Mouse (Mus musculus) embryonic facial prominence, embryonic 15.5 days (tissue): ENCODE data around the gene Palmd. TPM values are rescaled to one million over a fixed set of nuclear protein-coding genes. Genes with fewer than 3 reads are reported as not detected.

Experiments
- ATAC-seq: fragments of 200-750 bp; cut with Nextera tagmentation; 2 replicates; pipeline ENCODE4 v1.8.0; 2017; ENCODE audit warnings: low read depth, moderate TSS enrichment; ENCODE audit not compliant: insufficient number of reproducible peaks, low FRiP score, low TSS enrichment
- H3K27ac ChIP-seq: fragments of 300-500 bp; sonication (generic); replicated peaks from 2 replicates; pipeline ENCODE4 v1.5.1; 2015; ENCODE audit warnings: mild to moderate bottlenecking, inconsistent platforms
- H3K27me3 ChIP-seq: fragments of 300-500 bp; sonication (generic); 2 replicates; pipeline ENCODE4 v1.6.1; 2015; ENCODE audit warnings: inconsistent platforms
- H3K36me3 ChIP-seq: fragments of 300-500 bp; sonication (generic); 2 replicates; pipeline ENCODE4 v1.6.1; 2015; ENCODE audit warnings: mild to moderate bottlenecking, inconsistent platforms
- H3K4me1 ChIP-seq: fragments of 300-500 bp; sonication (generic); 2 replicates; pipeline ENCODE4 v1.6.1; 2015; ENCODE audit warnings: inconsistent platforms
- H3K4me2 ChIP-seq: fragments of 300-500 bp; sonication (generic); replicated peaks from 2 replicates; pipeline ENCODE4 v1.6.1; 2015; ENCODE audit warnings: mild to moderate bottlenecking, inconsistent platforms
- H3K4me3 ChIP-seq: fragments of 300-500 bp; sonication (generic); replicated peaks from 2 replicates; pipeline ENCODE4 v1.5.1; 2015; ENCODE audit warnings: mild to moderate bottlenecking, inconsistent platforms
- H3K9ac ChIP-seq: fragments of 300-500 bp; sonication (generic); 2 replicates; pipeline ENCODE4 v1.6.1; 2015; ENCODE audit warnings: inconsistent platforms
- H3K9me3 ChIP-seq: fragments of 300-500 bp; sonication (generic); replicated peaks from 2 replicates; pipeline ENCODE4 v1.6.1; 2016; ENCODE audit warnings: inconsistent platforms
- WGBS: fragments of 180-500 bp; shearing (Covaris S2); methylation state at CpG from one replicate; pipeline ENCODE4 v1.1.7; 2015; 5-methylcytosine and 5-hydroxymethylcytosine counted together
- polyA plus RNA-seq: library from polyadenylated mRNA; unstranded; fragments of >200 nt; fragmentation: Nextera tagmentation; extraction: Ambion mirVana; gene quantifications from 2 replicates; pipeline ENCODE4 v1.2.1, GENCODE M21; 2015

Palmd gene
- polyA plus RNA-seq: 22.3 and 26.3 TPM in 2 replicates

DNA sequence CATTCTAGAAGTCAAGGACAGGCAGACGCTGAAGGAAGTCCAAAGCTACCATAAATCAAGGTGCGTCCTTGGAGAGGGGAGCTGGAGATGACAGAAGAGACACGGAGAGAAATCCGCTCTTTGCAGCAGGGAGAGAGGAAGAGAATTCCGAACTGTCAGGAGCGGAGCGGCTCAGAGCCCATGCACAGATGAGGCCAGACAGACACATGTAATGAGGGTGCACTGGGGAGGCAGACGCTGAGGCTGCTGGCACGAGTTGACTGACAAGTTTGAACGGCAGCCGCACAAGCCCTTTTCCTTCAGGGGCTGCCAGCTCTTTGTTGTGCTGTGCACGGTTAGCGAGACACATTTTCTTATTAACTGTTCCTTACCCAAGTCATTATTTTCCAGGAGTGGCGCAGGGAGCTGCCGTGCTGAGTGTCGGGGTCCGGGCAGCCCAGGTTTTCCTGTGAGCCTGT, at the start of gene Palmd:
TSS of gene Palmd (minus strand) at position 448 of the 458 bp plus-strand sequence.
- ATAC-seq: peak; percentile 76; the same call in 1 of the 2 replicates
- Histone ChIP-seq H3K4me3 (peak within 1 kb of the TSS; percentile 44), H3K27me3 (no peaks in the 10 kb centered on the region), H3K9ac (peak within 1 kb of the TSS; percentile 37), H3K4me2 (peak within 1 kb of the TSS; percentile 56), H3K36me3 (no peaks in the 10 kb centered on the region), H3K4me1 (peaks cover 8% of the 10 kb centered on the region; the same call in 1 of the 2 replicates), H3K27ac (peak within 1 kb of the TSS; percentile 68), H3K9me3 (no peaks in the 10 kb centered on the region)
- WGBS: 1% methylated on average over 17 of the region's 17 CpGs

GRCm38 (mm10) chr3:117010182-117010581, 41.4 kb upstream of the Palmd start:
- 72% methylated on average over 6 of the region's 6 CpGs for WGBS
- Histone ChIP-seq H3K27ac (no peak overlapping the region), H3K4me3 (no peak overlapping the region), H3K9me3 (no peaks in the 10 kb centered on the region), H3K4me1 (no peaks in the 10 kb centered on the region), H3K27me3 (no peaks in the 10 kb centered on the region), H3K36me3 (no peaks in the 10 kb centered on the region), H3K4me2 (no peak overlapping the region), H3K9ac (no peak overlapping the region)
- ATAC-seq: no peak

DNA sequence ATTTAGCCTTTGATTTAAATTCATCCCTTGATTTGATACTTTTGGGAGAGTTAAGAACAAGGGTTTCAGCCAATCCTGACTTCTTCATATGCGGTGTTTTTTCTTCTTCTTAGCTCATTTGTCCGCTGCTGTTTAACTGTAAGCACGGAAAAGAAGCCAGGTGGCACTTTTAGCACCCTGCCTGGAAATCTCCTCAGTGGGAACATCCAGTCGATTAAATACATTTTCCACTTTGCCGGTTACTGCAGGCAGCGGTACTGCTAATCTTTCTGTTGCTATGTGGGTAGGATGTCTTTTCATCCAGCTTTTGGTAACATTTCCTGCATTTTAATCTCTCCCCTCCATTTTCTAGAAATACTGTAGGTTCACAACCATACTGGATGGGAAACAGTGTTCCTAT, 38.6 kb upstream of the Palmd start:
- Histone ChIP-seq H3K27me3 (no peaks in the 10 kb centered on the region), H3K27ac (no peak overlapping the region), H3K9me3 (no peaks in the 10 kb centered on the region), H3K4me1 (no peaks in the 10 kb centered on the region), H3K36me3 (no peaks in the 10 kb centered on the region), H3K4me2 (no peak overlapping the region), H3K9ac (no peak overlapping the region), H3K4me3 (no peak overlapping the region)
- no peak for ATAC-seq
- 78% methylated on average over 6 of the region's 6 CpGs for whole genome bisulfite sequencing

DNA sequence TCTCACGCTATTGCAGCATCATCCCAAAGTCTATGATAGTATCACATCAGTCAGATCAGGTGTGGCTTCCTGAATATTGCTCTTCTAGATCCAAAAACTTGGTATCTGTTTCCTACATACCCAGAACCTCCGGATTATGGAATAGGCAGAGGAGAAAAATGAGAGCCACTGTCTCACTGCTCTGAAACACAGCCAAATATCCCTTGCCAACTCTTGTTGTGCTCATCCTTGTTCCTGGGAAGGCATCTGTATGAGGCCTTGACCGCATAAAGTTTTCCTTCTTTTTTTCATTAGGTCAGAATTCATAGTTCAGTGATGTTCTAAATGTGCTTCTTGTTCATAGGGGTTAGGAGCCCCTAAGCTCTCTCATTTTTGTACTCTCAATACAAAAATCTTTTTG, 37.8 kb upstream of the Palmd start:
- H3K4me2 ChIP-seq: no peak overlapping the region

DNA sequence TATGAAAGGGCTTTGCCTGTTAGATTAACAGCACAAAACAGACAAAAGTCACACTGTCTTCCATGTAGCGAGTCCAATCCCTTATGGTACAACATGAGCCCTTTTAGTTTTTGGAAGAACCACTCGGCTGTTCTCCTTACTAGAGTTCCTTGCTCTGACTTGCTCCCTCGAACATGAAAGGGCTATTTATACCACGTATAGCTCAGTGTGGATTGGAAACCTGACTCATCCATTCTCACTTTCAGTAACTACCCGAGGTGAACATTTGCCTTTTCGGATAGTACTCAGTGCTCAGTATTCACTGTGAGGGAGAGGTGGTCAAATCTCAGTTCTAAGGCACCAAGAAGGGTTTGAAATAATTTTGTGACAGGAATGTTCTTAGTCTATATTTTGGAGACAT, 34.6 kb upstream of the Palmd start:
- Histone ChIP-seq H3K4me2 (no peak overlapping the region), H3K9ac (no peak overlapping the region), H3K27me3 (no peaks in the 10 kb centered on the region), H3K27ac (no peak overlapping the region), H3K36me3 (no peaks in the 10 kb centered on the region), H3K4me3 (no peak overlapping the region), H3K4me1 (no peaks in the 10 kb centered on the region), H3K9me3 (no peaks in the 10 kb centered on the region)
- ATAC-seq: no peak
- 60% methylated on average over 6 of the region's 6 CpGs for WGBS

More for the DNA sequence above, 37.8 kb upstream of the Palmd start:
- no peaks in the 10 kb centered on the region for H3K4me1 ChIP-seq
- no peak overlapping the region for H3K9ac ChIP-seq
- whole genome bisulfite sequencing: 80% methylated on average over 3 of the region's 3 CpGs
- no peaks in the 10 kb centered on the region for H3K9me3 ChIP-seq
- no peak overlapping the region for H3K4me3 ChIP-seq
- ATAC-seq: no peak
- H3K36me3 ChIP-seq: no peaks in the 10 kb centered on the region
- no peak overlapping the region for H3K27ac ChIP-seq
- H3K27me3 ChIP-seq: no peaks in the 10 kb centered on the region

DNA sequence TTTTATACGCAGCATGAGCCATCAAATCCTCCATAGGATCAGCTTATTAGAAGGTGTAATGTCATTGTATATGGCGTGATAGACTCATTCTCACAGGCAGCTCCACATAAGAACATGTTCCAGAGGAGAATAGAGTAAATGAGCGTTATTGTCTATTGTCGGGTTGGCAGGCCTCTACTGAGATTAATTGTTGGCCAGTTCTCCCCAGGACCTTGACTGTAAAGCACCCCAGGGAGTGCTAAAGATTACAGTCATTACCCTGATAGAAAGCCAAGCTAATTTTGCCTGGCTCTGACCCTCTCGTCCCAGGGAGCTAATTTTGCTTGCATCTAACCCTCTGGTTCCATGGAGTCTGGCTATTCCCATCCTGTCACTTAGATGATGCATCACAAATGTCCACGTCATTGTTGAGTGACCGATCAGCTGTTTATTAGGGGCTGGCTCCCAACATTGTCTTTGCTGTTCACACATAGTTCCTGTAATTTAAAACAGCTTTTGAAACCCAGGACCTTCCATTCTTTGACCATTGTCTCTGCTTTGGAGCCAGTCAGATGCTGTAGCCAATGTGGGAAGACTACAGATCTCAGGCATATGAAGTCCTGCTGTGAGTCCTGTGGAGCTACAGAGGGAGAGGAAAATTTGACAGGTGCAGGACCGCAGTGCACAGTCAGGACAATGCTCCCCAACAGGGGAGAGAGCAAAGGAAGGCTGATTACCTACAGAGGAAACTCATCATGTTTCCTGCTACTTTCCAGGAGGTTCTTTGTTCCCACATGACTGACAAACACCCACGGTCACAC, 33.1 kb upstream of the Palmd start:
- WGBS: 60% methylated on average over 9 of the region's 9 CpGs
- ATAC-seq: no peak

DNA sequence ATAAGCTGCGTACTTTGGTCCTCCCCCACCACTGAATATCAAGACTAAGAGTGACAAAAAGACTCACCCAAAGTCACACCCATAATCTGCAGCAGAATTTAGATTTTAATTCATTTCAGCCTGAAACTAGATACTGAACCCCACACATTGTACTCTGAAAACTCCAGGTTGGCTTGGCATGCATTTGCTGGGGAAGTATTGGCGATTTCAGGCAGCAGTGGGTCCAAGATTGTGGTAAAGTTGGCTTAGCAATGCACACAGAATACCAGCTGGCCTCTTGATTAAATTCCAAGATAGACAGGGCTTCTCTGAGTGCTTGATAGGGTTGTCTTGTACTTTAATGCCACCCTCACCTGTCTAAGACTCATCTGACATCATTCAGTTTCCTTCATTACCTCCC, 24.2 kb upstream of the Palmd start:
- Histone ChIP-seq H3K4me1 (no peaks in the 10 kb centered on the region), H3K27ac (no peak overlapping the region), H3K9me3 (no peaks in the 10 kb centered on the region), H3K4me2 (no peak overlapping the region), H3K4me3 (no peak overlapping the region), H3K36me3 (no peaks in the 10 kb centered on the region), H3K27me3 (no peaks in the 10 kb centered on the region), H3K9ac (no peak overlapping the region)
- 68% methylated on average over 2 of the region's 2 CpGs for WGBS
- ATAC-seq: no peak

More for the DNA sequence above, 33.1 kb upstream of the Palmd start:
- H3K9me3 ChIP-seq: no peaks in the 10 kb centered on the region
- no peak overlapping the region for H3K9ac ChIP-seq
- H3K4me1 ChIP-seq: no peaks in the 10 kb centered on the region
- no peaks in the 10 kb centered on the region for H3K36me3 ChIP-seq
- no peak overlapping the region for H3K4me3 ChIP-seq
- H3K27ac ChIP-seq: no peak overlapping the region
- H3K4me2 ChIP-seq: no peak overlapping the region
- H3K27me3 ChIP-seq: no peaks in the 10 kb centered on the region

DNA sequence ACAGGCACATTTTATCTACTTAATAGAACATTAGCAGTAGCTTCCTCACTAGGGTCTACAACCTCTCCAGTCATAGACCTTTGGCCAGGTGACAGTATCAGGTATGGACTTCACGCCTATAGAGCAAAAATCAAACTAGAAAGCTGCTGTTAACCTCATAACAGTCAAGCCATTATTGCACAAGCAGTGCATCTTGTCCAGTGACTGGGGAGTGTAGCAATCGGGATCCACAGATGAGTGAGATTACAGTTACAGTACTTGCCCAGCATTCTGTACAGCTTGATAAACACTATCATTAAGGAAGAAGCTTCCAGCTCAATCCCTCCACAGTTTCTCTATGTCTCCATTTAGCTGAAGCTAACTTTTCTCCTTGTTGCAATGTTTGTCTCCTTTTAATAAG, 22.4 kb upstream of the Palmd start:
- ATAC-seq: no peak
- Histone ChIP-seq H3K27me3 (no peaks in the 10 kb centered on the region), H3K9me3 (no peaks in the 10 kb centered on the region), H3K9ac (no peak overlapping the region), H3K4me1 (no peaks in the 10 kb centered on the region), H3K27ac (no peak overlapping the region), H3K4me3 (no peak overlapping the region), H3K36me3 (no peaks in the 10 kb centered on the region), H3K4me2 (no peak overlapping the region)
- whole genome bisulfite sequencing: 86% methylated on average over 2 of the region's 2 CpGs

- Histone ChIP-seq H3K9ac (no peak overlapping the region), H3K27me3 (no peaks in the 10 kb centered on the region), H3K27ac (no peak overlapping the region), H3K4me2 (no peak overlapping the region), H3K9me3 (no peaks in the 10 kb centered on the region), H3K4me1 (0 out of 2 replicates have a peak, but pooled peaks cover 6% of the 10 kb centered on the region), H3K4me3 (no peak overlapping the region), H3K36me3 (no peaks in the 10 kb centered on the region)
- 88% methylated on average over 3 of the region's 3 CpGs for WGBS
- ATAC-seq: no peak
Observed at GRCm38 (mm10) chr3:116988221-116988620, 19.4 kb upstream of the Palmd start.

DNA sequence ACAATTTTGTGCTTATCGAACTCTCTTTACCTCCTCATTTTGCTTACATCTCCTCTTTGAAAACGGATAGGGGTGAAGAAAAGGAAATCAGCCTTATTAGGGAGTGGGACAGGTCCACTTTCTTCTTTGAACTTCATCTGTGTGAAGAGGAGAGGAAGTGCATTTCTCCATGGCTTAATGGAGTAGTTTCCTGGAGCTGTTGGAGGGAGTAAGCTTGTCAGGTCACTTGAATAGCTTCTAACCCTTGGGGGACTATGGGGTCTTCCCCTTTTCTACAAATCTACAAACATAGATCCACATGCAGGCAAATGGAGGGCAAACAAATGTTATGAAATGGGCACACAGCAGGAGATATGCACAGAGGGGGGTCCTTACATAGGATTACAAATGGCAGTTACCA, 17.7 kb upstream of the Palmd start:
- WGBS: 45% methylated on average over 2 of the region's 2 CpGs
- no peaks in the 10 kb centered on the region for H3K27me3 ChIP-seq
- no peaks in the 10 kb centered on the region for H3K36me3 ChIP-seq
- no peak overlapping the region for H3K4me2 ChIP-seq
- no peaks in the 10 kb centered on the region for H3K9me3 ChIP-seq
- no peak overlapping the region for H3K4me3 ChIP-seq
- ATAC-seq: no peak
- H3K9ac ChIP-seq: no peak overlapping the region
- no peak overlapping the region for H3K27ac ChIP-seq
- 0 out of 2 replicates have a peak, but pooled peaks cover 6% of the 10 kb centered on the region for H3K4me1 ChIP-seq

GRCm38 (mm10) chr3:116985741-116986140, 17.0 kb upstream of the Palmd start:
- no peak overlapping the region for H3K9ac ChIP-seq
- 0 out of 2 replicates have a peak, but pooled peaks cover 6% of the 10 kb centered on the region for H3K4me1 ChIP-seq
- H3K27ac ChIP-seq: no peak overlapping the region
- H3K4me2 ChIP-seq: no peak overlapping the region
- H3K36me3 ChIP-seq: no peaks in the 10 kb centered on the region
- no peak overlapping the region for H3K4me3 ChIP-seq
- ATAC-seq: no peak
- H3K27me3 ChIP-seq: no peaks in the 10 kb centered on the region
- no peaks in the 10 kb centered on the region for H3K9me3 ChIP-seq
- 56% methylated on average over 1 of the region's 1 CpGs for WGBS
